Mouse (Mus musculus) WW6 (cell line): ENCODE results near the gene Lrrc72.

Experiments
- DNase-seq: peaks from one replicate; pipeline ENCODE4 v3.0.0-alpha.2; 2013; ENCODE audit warnings: low read depth, low spot score

Lrrc72 gene

GRCm38 (mm10) chr12:36190343-36190742 lies 62.9 kb downstream of the Lrrc72 start:
- no peak for DNase-seq

- no peak for DNase-seq
Observed at GRCm38 (mm10) chr12:36189610-36190009, 63.6 kb downstream of the Lrrc72 start.

- DNase-seq, result no peak
Observed at GRCm38 (mm10) chr12:36187081-36187480, 66.1 kb downstream of the Lrrc72 start.

- DNase-seq, result no peak
Observed at GRCm38 (mm10) chr12:36182570-36182969, 70.6 kb downstream of the Lrrc72 start.

DNA sequence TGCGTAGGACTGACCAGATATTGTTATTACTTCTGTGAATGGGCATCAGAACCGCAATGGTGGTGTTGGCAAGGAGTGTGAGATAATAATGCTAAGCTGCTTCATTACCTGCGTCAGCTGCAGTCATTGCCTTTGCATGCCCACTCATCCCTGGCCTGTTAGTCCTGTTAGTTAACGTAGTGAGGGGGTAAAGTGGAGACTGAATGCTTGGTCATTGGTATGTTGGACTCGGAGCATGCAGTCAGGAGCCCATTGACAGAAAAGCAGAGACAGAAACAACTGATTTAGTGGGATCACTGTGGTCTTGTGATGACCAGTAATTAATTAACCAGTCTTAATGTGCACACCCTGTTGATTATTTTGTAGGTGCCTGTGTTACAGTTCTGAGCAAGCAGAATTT lies 76.0 kb downstream of the Lrrc72 start:
- no peak for DNase-seq

DNA sequence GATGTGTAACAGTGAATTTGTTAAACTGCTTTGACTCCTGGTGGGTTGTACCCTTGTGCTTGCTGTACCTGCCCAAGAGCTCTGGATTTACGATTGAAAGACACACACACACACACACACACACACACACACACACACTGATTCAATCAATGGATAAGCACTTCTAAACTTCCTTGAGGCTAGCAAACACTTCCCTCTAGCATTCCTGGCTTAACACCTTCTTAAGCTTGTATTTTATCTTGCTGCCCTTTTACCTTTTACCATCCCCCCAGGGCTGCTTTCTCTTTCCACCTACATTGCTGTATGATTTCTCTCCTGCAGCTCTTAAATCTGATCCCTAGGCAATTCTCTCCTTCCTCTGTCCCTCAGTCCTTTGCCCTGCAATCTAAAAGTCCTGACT lies 87.9 kb downstream of the Lrrc72 start:
- no peak for DNase-seq

GRCm38 (mm10) chr12:36164126-36164791 lies 88.9 kb downstream of the Lrrc72 start:
- no peak for DNase-seq
